Mouse (Mus musculus): Measurements from ENCODE around the gene Tmcc1. TPM values are rescaled to one million over a fixed set of nuclear protein-coding genes. Genes with fewer than 3 reads are reported as not detected.
A peak's percentile ranks its signal among the peaks of the same experiment; 100 is the strongest.

Tmcc1 gene
- polyA plus RNA-seq, 1 experiment from 2014 or later: 14.1 TPM

- H3K4me2 ChIP-seq (replicated peaks; ENCODE audit: low read depth, low read length): 0 out of 2 replicates have a peak overlapping the region, but pooled peaks have one; percentile 15
- ATAC-seq (ENCODE audit: low FRiP score, low TSS enrichment): no peak
- no peaks in the 10 kb centered on the region for H3K9me3 ChIP-seq (ENCODE audit: control insufficient read depth, low read length)
- H3K36me3 ChIP-seq (ENCODE audit: control insufficient read depth, insufficient read depth, low read length): no peaks in the 10 kb centered on the region
- 22% methylated on average over 13 of the region's 13 CpGs for WGBS
- no peak overlapping the region for H3K4me3 ChIP-seq (ENCODE audit: low read length)
- H3K27me3 ChIP-seq (ENCODE audit: control insufficient read depth, insufficient read depth, low read length): no peaks in the 10 kb centered on the region
- H3K4me1 ChIP-seq (ENCODE audit: control insufficient read depth, insufficient read depth, low read length): 0 out of 2 replicates have a peak, but pooled peaks cover 6% of the 10 kb centered on the region
- no peak overlapping the region for H3K27ac ChIP-seq (ENCODE audit: low read depth, low read length)
- H3K9ac ChIP-seq (ENCODE audit: low read depth, low read length): no peak overlapping the region
Measured at GRCm38 (mm10) chr6:116056676-116057264, 136.5 kb downstream of the Tmcc1 start.

GRCm38 (mm10) chr6:116055766-116056165 is 137.5 kb downstream of the Tmcc1 start:
- ATAC-seq (ENCODE audit: low FRiP score, low TSS enrichment): no peak
- Histone ChIP-seq H3K27ac (ENCODE audit: low read depth, low read length) (no peak overlapping the region), H3K27me3 (ENCODE audit: control insufficient read depth, insufficient read depth, low read length) (no peaks in the 10 kb centered on the region), H3K36me3 (ENCODE audit: control insufficient read depth, insufficient read depth, low read length) (no peaks in the 10 kb centered on the region), H3K4me1 (ENCODE audit: control insufficient read depth, insufficient read depth, low read length) (0 out of 2 replicates have a peak, but pooled peaks cover 6% of the 10 kb centered on the region), H3K9ac (ENCODE audit: low read depth, low read length) (no peak overlapping the region), H3K4me2 (replicated peaks; ENCODE audit: low read depth, low read length) (no peak overlapping the region), H3K9me3 (ENCODE audit: control insufficient read depth, low read length) (no peaks in the 10 kb centered on the region), H3K4me3 (ENCODE audit: low read length) (no peak overlapping the region)
- WGBS: 84% methylated on average over 2 of the region's 2 CpGs

GRCm38 (mm10) chr6:116055001-116055471 is 138.2 kb downstream of the Tmcc1 start:
- 89% methylated on average over 1 of the region's 1 CpGs for WGBS
- Histone ChIP-seq H3K9ac (ENCODE audit: low read depth, low read length) (no peak overlapping the region), H3K4me2 (replicated peaks; ENCODE audit: low read depth, low read length) (no peak overlapping the region), H3K4me1 (ENCODE audit: control insufficient read depth, insufficient read depth, low read length) (0 out of 2 replicates have a peak, but pooled peaks cover 6% of the 10 kb centered on the region), H3K9me3 (ENCODE audit: control insufficient read depth, low read length) (no peaks in the 10 kb centered on the region), H3K27ac (ENCODE audit: low read depth, low read length) (no peak overlapping the region), H3K27me3 (ENCODE audit: control insufficient read depth, insufficient read depth, low read length) (no peaks in the 10 kb centered on the region), H3K36me3 (ENCODE audit: control insufficient read depth, insufficient read depth, low read length) (no peaks in the 10 kb centered on the region), H3K4me3 (ENCODE audit: low read length) (no peak overlapping the region)
- no peak for ATAC-seq (ENCODE audit: low FRiP score, low TSS enrichment)

- Histone ChIP-seq H3K4me2 (replicated peaks; ENCODE audit: low read depth, low read length) (no peak overlapping the region), H3K4me1 (ENCODE audit: control insufficient read depth, insufficient read depth, low read length) (no peaks in the 10 kb centered on the region), H3K9me3 (ENCODE audit: control insufficient read depth, low read length) (peaks cover under 1% of the 10 kb centered on the region; the same call in 1 of the 2 replicates), H3K4me3 (ENCODE audit: low read length) (no peak overlapping the region), H3K36me3 (ENCODE audit: control insufficient read depth, insufficient read depth, low read length) (peaks cover 6% of the 10 kb centered on the region; the same call in 1 of the 2 replicates), H3K27ac (ENCODE audit: low read depth, low read length) (no peak overlapping the region), H3K27me3 (ENCODE audit: control insufficient read depth, insufficient read depth, low read length) (no peaks in the 10 kb centered on the region), H3K9ac (ENCODE audit: low read depth, low read length) (no peak overlapping the region)
- no peak for ATAC-seq (ENCODE audit: low FRiP score, low TSS enrichment)
- whole genome bisulfite sequencing: 60% methylated on average over 1 of the region's 1 CpGs
Measured at GRCm38 (mm10) chr6:116047896-116048295, 145.4 kb downstream of the Tmcc1 start.

- H3K4me1 ChIP-seq (ENCODE audit: control insufficient read depth, insufficient read depth, low read length): no peaks in the 10 kb centered on the region
- no peak for ATAC-seq (ENCODE audit: low FRiP score, low TSS enrichment)
- no peak overlapping the region for H3K27ac ChIP-seq (ENCODE audit: low read depth, low read length)
Measured at GRCm38 (mm10) chr6:116047366-116047765, 145.9 kb downstream of the Tmcc1 start.

GRCm38 (mm10) chr6:116044039-116044438 is 149.2 kb downstream of the Tmcc1 start:
- ATAC-seq (ENCODE audit: low FRiP score, low TSS enrichment): no peak
- 77% methylated on average over 2 of the region's 2 CpGs for WGBS
- no peaks in the 10 kb centered on the region for H3K27me3 ChIP-seq (ENCODE audit: control insufficient read depth, insufficient read depth, low read length)
- H3K9me3 ChIP-seq (ENCODE audit: control insufficient read depth, low read length): peaks cover 4% of the 10 kb centered on the region; the same call in 1 of the 2 replicates
- no peak overlapping the region for H3K9ac ChIP-seq (ENCODE audit: low read depth, low read length)
- no peak overlapping the region for H3K27ac ChIP-seq (ENCODE audit: low read depth, low read length)
- no peak overlapping the region for H3K4me3 ChIP-seq (ENCODE audit: low read length)
- H3K4me2 ChIP-seq (replicated peaks; ENCODE audit: low read depth, low read length): no peak overlapping the region
- no peaks in the 10 kb centered on the region for H3K4me1 ChIP-seq (ENCODE audit: control insufficient read depth, insufficient read depth, low read length)
- peaks cover 6% of the 10 kb centered on the region; the same call in 1 of the 2 replicates for H3K36me3 ChIP-seq (ENCODE audit: control insufficient read depth, insufficient read depth, low read length)

More at GRCm38 (mm10) chr6:116047366-116047765, 145.9 kb downstream of the Tmcc1 start:
- H3K36me3 ChIP-seq (ENCODE audit: control insufficient read depth, insufficient read depth, low read length): peaks cover 6% of the 10 kb centered on the region; the same call in 1 of the 2 replicates
- no peak overlapping the region for H3K4me3 ChIP-seq (ENCODE audit: low read length)
- H3K9ac ChIP-seq (ENCODE audit: low read depth, low read length): no peak overlapping the region
- 81% methylated on average over 3 of the region's 3 CpGs for WGBS
- peaks cover 4% of the 10 kb centered on the region; the same call in 1 of the 2 replicates for H3K9me3 ChIP-seq (ENCODE audit: control insufficient read depth, low read length)
- no peaks in the 10 kb centered on the region for H3K27me3 ChIP-seq (ENCODE audit: control insufficient read depth, insufficient read depth, low read length)
- H3K4me2 ChIP-seq (replicated peaks; ENCODE audit: low read depth, low read length): no peak overlapping the region

- no peak overlapping the region for H3K27ac ChIP-seq (ENCODE audit: low read depth, low read length)
- H3K4me3 ChIP-seq (ENCODE audit: low read length): no peak overlapping the region
- WGBS: 72% methylated on average over 2 of the region's 2 CpGs
- no peak overlapping the region for H3K9ac ChIP-seq (ENCODE audit: low read depth, low read length)
- no peak overlapping the region for H3K4me2 ChIP-seq (replicated peaks; ENCODE audit: low read depth, low read length)
- peaks cover 3% of the 10 kb centered on the region; the same call in 1 of the 2 replicates for H3K36me3 ChIP-seq (ENCODE audit: control insufficient read depth, insufficient read depth, low read length)
- H3K27me3 ChIP-seq (ENCODE audit: control insufficient read depth, insufficient read depth, low read length): no peaks in the 10 kb centered on the region
- no peaks in the 10 kb centered on the region for H3K4me1 ChIP-seq (ENCODE audit: control insufficient read depth, insufficient read depth, low read length)
- ATAC-seq (ENCODE audit: low FRiP score, low TSS enrichment): no peak
- H3K9me3 ChIP-seq (ENCODE audit: control insufficient read depth, low read length): peaks cover 4% of the 10 kb centered on the region; the same call in 1 of the 2 replicates
Measured at GRCm38 (mm10) chr6:116038222-116038621, 155.1 kb downstream of the Tmcc1 start.

- WGBS: 81% methylated on average over 5 of the region's 5 CpGs
- no peaks in the 10 kb centered on the region for H3K9me3 ChIP-seq (ENCODE audit: control insufficient read depth, low read length)
- H3K4me3 ChIP-seq (ENCODE audit: low read length): no peak overlapping the region
- H3K36me3 ChIP-seq (ENCODE audit: control insufficient read depth, insufficient read depth, low read length): no peaks in the 10 kb centered on the region
- H3K27ac ChIP-seq (ENCODE audit: low read depth, low read length): no peak overlapping the region
- H3K4me2 ChIP-seq (replicated peaks; ENCODE audit: low read depth, low read length): no peak overlapping the region
- H3K4me1 ChIP-seq (ENCODE audit: control insufficient read depth, insufficient read depth, low read length): no peaks in the 10 kb centered on the region
- no peaks in the 10 kb centered on the region for H3K27me3 ChIP-seq (ENCODE audit: control insufficient read depth, insufficient read depth, low read length)
- H3K9ac ChIP-seq (ENCODE audit: low read depth, low read length): no peak overlapping the region
- ATAC-seq (ENCODE audit: low FRiP score, low TSS enrichment): no peak
Measured at GRCm38 (mm10) chr6:116037281-116037831, 155.9 kb downstream of the Tmcc1 start.

GRCm38 (mm10) chr6:116036555-116036954 is 156.7 kb downstream of the Tmcc1 start:
- no peaks in the 10 kb centered on the region for H3K4me1 ChIP-seq (ENCODE audit: control insufficient read depth, insufficient read depth, low read length)
- no peak overlapping the region for H3K9ac ChIP-seq (ENCODE audit: low read depth, low read length)
- H3K4me3 ChIP-seq (ENCODE audit: low read length): no peak overlapping the region
- no peaks in the 10 kb centered on the region for H3K27me3 ChIP-seq (ENCODE audit: control insufficient read depth, insufficient read depth, low read length)
- no peak overlapping the region for H3K4me2 ChIP-seq (replicated peaks; ENCODE audit: low read depth, low read length)
- H3K27ac ChIP-seq (ENCODE audit: low read depth, low read length): no peak overlapping the region
- ATAC-seq (ENCODE audit: low FRiP score, low TSS enrichment): no peak
- H3K36me3 ChIP-seq (ENCODE audit: control insufficient read depth, insufficient read depth, low read length): no peaks in the 10 kb centered on the region
- 90% methylated on average over 2 of the region's 2 CpGs for WGBS
- no peaks in the 10 kb centered on the region for H3K9me3 ChIP-seq (ENCODE audit: control insufficient read depth, low read length)
